Mouse (Mus musculus): ENCODE measurements at regions not wholly inside any gene's neighbourhood (a gene's known extent, or its start where the extent isn't known, plus 50 kb on each side); places are given as distances from the start of the nearest gene placed in this dataset.

DNA sequence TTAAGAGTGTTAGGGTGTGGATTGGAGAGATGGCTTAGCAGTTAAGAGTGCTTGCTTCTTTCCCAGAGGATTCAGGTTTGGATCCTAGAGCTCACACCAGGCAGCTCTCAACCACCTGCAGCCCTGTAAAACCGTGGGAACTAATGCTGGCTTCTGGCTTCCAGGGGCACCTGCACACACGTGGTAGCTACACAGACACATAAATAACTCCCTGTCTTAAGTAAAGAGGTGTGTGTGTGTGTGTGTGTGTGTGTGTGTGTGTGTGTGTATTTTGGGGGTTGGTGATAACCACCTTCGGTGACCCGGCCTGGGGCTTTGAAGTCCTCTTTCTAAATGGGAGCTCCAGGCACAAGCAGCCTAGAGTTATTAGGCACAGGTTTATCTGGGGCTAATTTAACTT lies 72.5 kb upstream of the Haao start:
- TF ChIP-seq CTCF (conservative IDR thresholded peaks at IDR 0.05; ENCODE audit: insufficient read depth, insufficient read length, low read depth, low read length) (no peak), POLR2A (IDR thresholded peaks at IDR 0.05; ENCODE audit: low read depth, low read length) (no peak)
